Mouse (Mus musculus): ENCODE data around the gene Eng. TPM values are rescaled to one million over a fixed set of nuclear protein-coding genes. Genes with fewer than 3 reads are reported as not detected.

The Eng gene
- total and polyA plus RNA-seq, 3 experiments, result 0.08 to 0.47 (median 0.13) TPM

- H3K4me2 ChIP-seq (ENCODE audit: insufficient read depth, low read depth, poor library complexity, severe bottlenecking), result no peak overlapping the region
- in situ Hi-C loops (cut with MboI; ENCODE audit: low pct_ligation_motif_present, low pct_unique_long_range_greater_than_20kb, low sequenced_read_pairs) (loop anchor here (5.0 kb wide), 1 partner anchor 94 kb away; the partner anchor contains the start of gene St6galnac4), dilution Hi-C loops (cut with MboI; ENCODE audit: extremely low pct_ligation_motif_present, extremely low pct_unique_long_range_greater_than_20kb, low sequenced_read_pairs) (no loop called here)
- no peaks in the 10 kb centered on the region for H3K27me3 ChIP-seq (replicated peaks)
- no peaks in the 10 kb centered on the region for H3K79me2 ChIP-seq (replicated peaks; ENCODE audit: control insufficient read depth, extremely low read depth, insufficient read depth, poor library complexity, severe bottlenecking)
- H3K9ac ChIP-seq (ENCODE audit: insufficient read depth, low read depth), result no peak overlapping the region
- H3K4me1 ChIP-seq (ENCODE audit: control insufficient read depth in 1 of 2, insufficient read depth in 2 of 2), result peaks cover 0 to 5% of the 10 kb centered on the region in 2 experiments; a peak in 2 of 4 replicates
- H3K4me3 ChIP-seq (replicated peaks in 1 of 3; ENCODE audit: low read depth in 2 of 3, low read length in 2 of 3, poor library complexity in 1 of 3), result no peak overlapping the region
- peaks cover 31 to 63% of the 10 kb centered on the region in 2 experiments for H3K36me3 ChIP-seq (replicated peaks in 1 of 2; ENCODE audit: control insufficient read depth in 1 of 2, insufficient read depth in 1 of 2, low read length in 1 of 2)
- TF ChIP-seq CTCF (conservative IDR thresholded peaks at IDR 0.05 in 1 of 2, IDR thresholded peaks at IDR 0.05 in 1 of 2; ENCODE audit: low read depth in 2 of 2, low read length in 2 of 2), result no peak
- TF ChIP-seq NRF1 (IDR thresholded peaks at IDR 0.05; ENCODE audit: low read depth, low read length), result no peak
- no peak for TF ChIP-seq PAX5 (IDR thresholded peaks at IDR 0.05; ENCODE audit: low read length)
- TF ChIP-seq MEF2A (IDR thresholded peaks at IDR 0.05; ENCODE audit: borderline replicate concordance, low read depth, low read length), result no peak
- TF ChIP-seq BHLHE40 (IDR thresholded peaks at IDR 0.05; ENCODE audit: low read depth, low read length), result no peak
- TF ChIP-seq JUN (IDR thresholded peaks at IDR 0.05; ENCODE audit: insufficient read depth, low read depth, low read length), result no peak
- TF ChIP-seq POLR2A (IDR thresholded peaks at IDR 0.05; ENCODE audit: low read depth, low read length), result no peak
- DNase-seq (ENCODE audit: extremely low read depth), result no peak
- H3K27ac ChIP-seq (ENCODE audit: insufficient read depth, low read depth), result no peak overlapping the region
- H3K9me3 ChIP-seq (replicated peaks; ENCODE audit: low read length), result peaks cover 5% of the 10 kb centered on the region
Observed at GRCm38 (mm10) chr2:32680961-32681650, 34.7 kb downstream of the Eng start.

DNA sequence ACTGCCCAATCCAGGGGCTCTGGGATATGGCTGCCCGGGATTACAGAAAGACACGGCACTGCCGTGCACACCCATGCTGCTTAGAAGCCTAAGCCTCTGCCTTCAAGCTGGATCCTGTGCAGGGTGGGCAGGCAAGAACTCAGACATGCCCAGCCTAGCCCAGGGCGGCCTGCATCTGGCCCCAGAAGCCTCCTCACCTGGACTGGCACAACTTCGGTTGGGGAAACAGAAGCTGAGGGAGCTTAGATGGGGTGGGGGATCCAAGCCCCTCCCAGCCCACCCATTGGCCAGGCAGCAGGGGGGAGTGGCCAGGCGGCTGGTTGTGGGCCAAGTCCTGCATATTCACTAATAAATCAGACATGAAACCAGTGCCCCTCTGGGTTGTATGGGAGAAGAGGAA is 35.4 kb downstream of the Eng start:
- H3K4me2 ChIP-seq (ENCODE audit: insufficient read depth, low read depth, poor library complexity, severe bottlenecking), result no peak overlapping the region
- peak; percentile 20 for DNase-seq (ENCODE audit: extremely low read depth)
- no peaks in the 10 kb centered on the region for H3K79me2 ChIP-seq (replicated peaks; ENCODE audit: control insufficient read depth, extremely low read depth, insufficient read depth, poor library complexity, severe bottlenecking)
- H3K9me3 ChIP-seq (replicated peaks; ENCODE audit: low read length), result peaks cover 5% of the 10 kb centered on the region
- in situ Hi-C loops (cut with MboI; ENCODE audit: low pct_ligation_motif_present, low pct_unique_long_range_greater_than_20kb, low sequenced_read_pairs) (loop anchor here (5.0 kb wide), 1 partner anchor 94 kb away; the partner anchor contains the start of gene St6galnac4), dilution Hi-C loops (cut with MboI; ENCODE audit: extremely low pct_ligation_motif_present, extremely low pct_unique_long_range_greater_than_20kb, low sequenced_read_pairs) (no loop called here)
- no peak overlapping the region for H3K4me3 ChIP-seq (replicated peaks in 1 of 3; ENCODE audit: low read depth in 2 of 3, low read length in 2 of 3, poor library complexity in 1 of 3)
- no peaks in the 10 kb centered on the region for H3K27me3 ChIP-seq (replicated peaks)
- no peak overlapping the region for H3K9ac ChIP-seq (ENCODE audit: insufficient read depth, low read depth)
- peaks cover 37 to 70% of the 10 kb centered on the region in 2 experiments for H3K36me3 ChIP-seq (replicated peaks in 1 of 2; ENCODE audit: control insufficient read depth in 1 of 2, insufficient read depth in 1 of 2, low read length in 1 of 2)
- H3K27ac ChIP-seq (ENCODE audit: insufficient read depth, low read depth), result no peak overlapping the region
- no peak for TF ChIP-seq BHLHE40 (IDR thresholded peaks at IDR 0.05; ENCODE audit: low read depth, low read length)
- no peak for TF ChIP-seq SMC3 (IDR thresholded peaks at IDR 0.05; ENCODE audit: low read depth, low read length)
- TF ChIP-seq PAX5 (IDR thresholded peaks at IDR 0.05; ENCODE audit: low read length), result no peak
- no peak for TF ChIP-seq USF2 (conservative IDR thresholded peaks at IDR 0.05; ENCODE audit: low read depth, low read length)
- no peak for TF ChIP-seq EP300 (IDR thresholded peaks at IDR 0.05; ENCODE audit: low read length)
- TF ChIP-seq KAT2A (IDR thresholded peaks at IDR 0.05; ENCODE audit: insufficient replicate concordance, low read length), result no peak
- no peak for TF ChIP-seq MAFK (IDR thresholded peaks at IDR 0.05; ENCODE audit: insufficient replicate concordance, low read length)
- TF ChIP-seq ELF1 (IDR thresholded peaks at IDR 0.05; ENCODE audit: low read depth, low read length), result no peak
- no peak for TF ChIP-seq MEF2A (IDR thresholded peaks at IDR 0.05; ENCODE audit: borderline replicate concordance, low read depth, low read length)
- no peak for TF ChIP-seq ZMIZ1 (IDR thresholded peaks at IDR 0.05; ENCODE audit: low read depth, low read length)
- no peak for TF ChIP-seq E2F4 (IDR thresholded peaks at IDR 0.05; ENCODE audit: insufficient replicate concordance, low read depth, low read length)
- H3K4me1 ChIP-seq (ENCODE audit: control insufficient read depth in 1 of 2, insufficient read depth in 2 of 2), result peaks cover 0 to 5% of the 10 kb centered on the region in 2 experiments; a peak in 2 of 4 replicates
